Mouse (Mus musculus): ENCODE results near the gene BC100530.
"Not testable (repeated sequence)": the region's sequence is repeated elsewhere in the genome, so short reads cannot be mapped to it uniquely, and the experiment has no call there.

GRCm38 (mm10) chr16:36316111-36316510 lies 51.4 kb downstream of the BC100530 start:
- TF ChIP-seq CTCF (IDR thresholded peaks at IDR 0.05; ENCODE audit: control insufficient read depth, insufficient read depth, insufficient replicate concordance, low read depth, low read length); POLR2A (IDR thresholded peaks at IDR 0.05; ENCODE audit: control insufficient read depth, low read depth, low read length): not testable (repeated sequence)
